Mouse (Mus musculus) CD8-positive naive resting alpha-beta T cell, adult 57 days (primary cell): Measurements from ENCODE around the gene Galt. TPM values are rescaled to one million over a fixed set of nuclear protein-coding genes. Genes with fewer than 3 reads are reported as not detected.

Source experiments
- total RNA-seq: library from RNA; stranded (reverse); gene quantifications from one replicate; pipeline ENCODE4 v1.2.4, GENCODE M21; 2023

The Galt gene
- 59.8 TPM for total RNA-seq

GRCm38 (mm10) chr4:41754797-41755337 is at the start of gene Galt:
TSS of gene Galt (plus strand) at chr4:41755228.

DNA sequence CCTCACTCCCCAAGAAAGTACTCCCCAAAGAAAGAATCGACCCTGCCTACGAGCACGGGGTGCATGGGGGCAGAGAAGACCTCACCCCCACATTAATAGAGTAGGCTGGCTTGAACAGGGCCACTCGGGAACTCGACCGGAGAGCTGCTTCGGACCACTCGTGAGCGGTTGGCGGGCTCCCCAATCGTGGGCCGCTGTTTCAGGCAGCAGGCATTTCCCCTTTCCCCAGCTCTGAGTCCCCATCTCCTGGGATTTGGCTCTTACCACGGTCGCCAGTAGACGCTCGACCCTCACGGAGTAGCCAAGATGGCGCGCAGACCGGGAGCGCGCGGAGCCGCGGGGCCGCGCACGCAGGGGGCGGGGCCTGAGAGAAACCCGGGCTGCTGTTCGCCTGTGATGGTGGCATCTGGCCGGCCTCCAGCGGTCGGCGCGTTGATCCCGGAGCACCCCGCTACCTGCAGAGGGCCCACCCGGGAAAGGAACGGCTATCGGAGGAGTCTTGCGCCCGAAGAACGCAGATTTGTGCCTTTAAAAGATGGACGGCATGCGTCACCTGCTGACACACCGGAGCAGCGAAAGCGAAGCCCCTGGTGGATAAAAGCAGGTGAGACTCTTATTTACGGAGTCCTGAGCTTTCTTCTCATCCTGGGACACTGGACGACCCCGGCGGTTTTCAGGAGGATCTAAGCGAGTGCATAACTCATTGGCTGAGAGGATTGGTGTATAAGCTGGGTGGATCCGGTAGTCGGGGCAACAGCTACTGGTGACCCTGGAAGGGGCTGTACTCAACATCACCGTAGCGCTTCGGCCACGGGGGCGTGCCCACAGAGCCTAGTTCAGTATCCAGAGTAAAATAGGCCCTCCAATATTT is 41.6 kb upstream of the Galt start, which contains the start of gene Rpp25l:
Gene Rpp25l, minus strand, starts transcription at position 338 of the 871 bp plus-strand sequence.

DNA sequence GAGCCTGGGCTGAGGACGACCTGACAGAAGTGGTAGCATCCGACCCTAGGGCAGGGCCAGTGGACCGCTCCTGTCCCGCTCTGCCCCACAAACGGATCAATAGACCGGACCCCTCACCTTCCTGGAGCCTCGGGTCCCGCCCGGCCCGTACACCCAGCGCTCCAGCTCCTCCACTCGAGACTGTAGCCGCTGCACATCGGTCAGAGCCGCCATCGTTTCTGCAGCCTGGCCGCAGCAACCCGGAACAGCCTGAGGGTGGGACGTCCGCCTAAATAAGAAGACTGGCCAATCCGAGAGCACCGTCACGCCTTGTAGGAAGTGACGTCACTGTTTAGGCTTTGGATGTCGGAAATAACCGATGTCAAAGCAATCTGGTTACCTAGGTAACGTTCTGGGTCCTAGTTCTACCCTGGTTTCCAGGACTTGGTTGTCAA is 32.1 kb upstream of the Galt start, which contains the start of gene Dctn3:
Gene Dctn3, minus strand, starts transcription at position 253 of the 434 bp plus-strand sequence.

DNA sequence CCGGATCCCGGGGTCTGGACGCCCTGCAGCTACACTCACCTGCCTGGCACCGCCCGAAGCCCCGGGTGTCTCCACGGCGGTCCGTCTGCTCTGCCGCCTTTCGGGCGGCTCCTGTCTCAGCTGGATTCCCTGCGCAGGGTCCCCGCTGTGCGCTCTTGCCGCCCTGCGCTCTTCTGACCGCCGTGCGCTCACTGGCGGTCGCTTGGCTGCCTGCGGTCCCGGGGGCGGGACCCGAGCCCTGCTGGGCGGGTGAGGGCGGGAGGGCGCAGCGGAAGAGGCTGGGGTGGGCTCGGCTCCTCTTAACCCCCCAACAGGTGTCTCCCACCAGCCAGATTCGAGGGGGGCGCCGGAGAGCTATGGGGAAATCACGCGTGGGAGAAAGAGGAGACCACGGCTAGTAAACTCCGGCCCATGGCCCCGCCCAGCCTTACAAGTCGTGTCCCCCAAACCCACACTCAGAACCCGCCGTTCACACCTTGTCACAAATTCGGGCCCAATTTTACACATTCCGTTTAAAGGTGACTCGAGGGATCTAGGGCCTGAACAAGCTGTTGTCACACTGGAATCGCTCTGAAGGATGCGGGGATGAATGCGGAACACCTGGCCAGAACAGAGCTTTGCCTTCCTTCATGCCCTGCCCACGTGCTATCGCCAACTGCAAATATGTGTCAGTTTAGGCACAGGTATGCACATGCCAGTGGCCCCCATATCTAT is 23.8 kb upstream of the Galt start, which contains the start of gene Arid3c:
Gene Arid3c, minus strand, starts transcription at position 91 of the 714 bp plus-strand sequence.

GRCm38 (mm10) chr4:41755338-41756305 is 594 bp downstream of the Galt start, which contains the start of gene Sigmar1:
TSS of gene Sigmar1 (minus strand) at chr4:41756157.

DNA sequence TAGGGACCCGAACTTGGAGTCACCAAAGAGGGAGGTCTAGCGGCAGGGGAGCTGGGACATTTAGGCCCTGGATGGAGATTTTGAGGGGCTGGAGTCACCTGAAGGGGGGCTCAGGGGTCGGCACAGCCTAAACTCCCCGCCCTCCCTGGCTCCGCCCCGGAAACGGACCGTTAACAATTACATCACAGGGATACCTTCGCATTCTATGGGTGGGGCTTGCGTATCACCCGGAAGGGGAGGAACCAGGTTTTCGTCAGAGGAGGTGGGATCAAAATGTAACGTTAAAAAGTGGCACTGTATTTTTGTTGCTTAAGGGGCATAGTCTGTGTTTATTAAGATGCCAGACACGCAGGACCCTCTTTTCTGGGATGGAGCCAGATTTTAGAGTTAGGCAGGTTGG is 19.0 kb downstream of the Galt start, which contains the start of gene Ccl27a:
Gene Ccl27a, minus strand, starts transcription at position 246 of the 400 bp plus-strand sequence.

Other genes starting within 250 kb of the Galt start
- gene 1110017D15Rik, start 237.9 kb upstream of the Galt start, total RNA-seq = 0.49 TPM
- 12.2 TPM for gene Fam219a, start 185.7 kb upstream of the Galt start, total RNA-seq
- gene Dnaic1, start 185.5 kb upstream of the Galt start, total RNA-seq = not detected
- gene Enho, start 114.9 kb upstream of the Galt start, total RNA-seq = not detected
- gene Cntfr, start 58.1 kb upstream of the Galt start, total RNA-seq = not detected
- gene Il11ra1, start 55.2 kb upstream of the Galt start, total RNA-seq = 20.6 TPM
- gene Rpp25l, start 41.7 kb upstream of the Galt start, total RNA-seq = 34.5 TPM
- 57.7 TPM for gene Dctn3, start 32.1 kb upstream of the Galt start, total RNA-seq
- not detected for gene Arid3c, start 24.1 kb upstream of the Galt start, total RNA-seq
- 23.5 TPM for gene Sigmar1, start 929 bp downstream of the Galt start, total RNA-seq
- gene Ccl27a, start 19.0 kb downstream of the Galt start, total RNA-seq = 9.4 TPM
- not detected for gene Gm21541, start 148.4 kb downstream of the Galt start, total RNA-seq
- 2.1 TPM for gene Gm20878, start 186.3 kb downstream of the Galt start, total RNA-seq
- gene Fam205a4, start 210.8 kb downstream of the Galt start, total RNA-seq = not detected